Mouse (Mus musculus) erythroblast, embryonic 14.5 days (primary cell): Measurements from ENCODE around the gene Zpbp.

Experiments used
- GATA1 ChIP-seq: IDR thresholded peaks from 2 replicates; pipeline ENCODE4 v1.6.1; 2012; ENCODE audit warnings: low read length, inconsistent platforms, mixed read lengths
- TAL1 ChIP-seq: IDR thresholded peaks from 3 replicates; pipeline ENCODE4 v1.6.1; 2012; ENCODE audit warnings: low read length, inconsistent platforms, mixed read lengths

GRCm38 (mm10) chr11:11495697-11496096 lies 33.5 kb upstream of the Zpbp start:
- TF ChIP-seq GATA1, result no peak
- no peak for TF ChIP-seq TAL1
